Mouse (Mus musculus): ENCODE data around the gene Nop53.
"Not testable (repeated sequence)": the region's sequence is repeated elsewhere in the genome, so short reads cannot be mapped to it uniquely, and the experiment has no call there.

The Nop53 gene

DNA sequence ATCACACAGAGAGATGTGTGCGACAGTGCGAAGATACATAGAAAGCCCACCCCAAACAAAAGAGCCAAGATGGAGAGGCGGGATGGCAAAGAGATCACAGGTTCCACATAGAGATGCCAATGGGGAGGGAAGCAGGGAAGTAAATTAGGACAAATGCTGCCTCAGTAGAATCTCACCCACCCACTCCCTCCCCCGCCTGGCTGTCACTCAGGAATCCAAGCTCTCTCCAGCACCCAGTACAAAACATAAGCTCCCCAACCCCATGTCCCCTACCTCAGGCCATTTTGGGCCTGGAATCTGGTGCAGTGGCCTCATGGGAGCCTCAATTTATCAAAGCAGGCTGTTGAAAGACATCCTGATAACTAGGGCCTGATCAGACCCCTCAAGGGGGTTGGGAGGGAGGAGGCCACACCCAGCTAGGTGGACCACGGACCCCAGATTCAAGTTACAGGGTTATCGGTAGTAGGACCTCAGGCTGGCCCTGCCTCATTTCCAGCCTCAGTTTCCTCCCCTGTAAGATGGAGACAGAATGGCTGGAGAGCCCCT is 25.2 kb downstream of the Nop53 start:
- no peak for DNase-seq (ENCODE audit: low read depth, low spot score)

DNA sequence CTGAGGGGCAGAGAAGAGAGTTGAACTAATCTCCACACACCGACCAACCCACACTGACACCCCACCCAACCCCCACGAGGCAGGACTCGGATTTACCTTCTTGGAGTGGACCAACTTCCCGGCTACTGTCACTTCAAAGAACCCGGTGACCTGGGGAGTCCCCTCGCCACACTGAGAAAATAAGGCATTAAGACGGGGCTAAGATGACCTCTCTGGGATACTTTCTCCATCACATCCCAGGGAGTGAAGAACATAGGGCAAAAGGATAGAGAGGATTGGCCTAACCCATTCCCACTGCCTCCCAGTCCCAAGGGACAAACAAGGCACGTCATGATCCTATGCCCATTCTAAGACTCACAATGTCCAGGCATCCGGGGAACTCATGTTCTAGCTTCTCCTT is 25.9 kb downstream of the Nop53 start:
- no peak for DNase-seq (ENCODE audit: low read depth, low spot score)

DNA sequence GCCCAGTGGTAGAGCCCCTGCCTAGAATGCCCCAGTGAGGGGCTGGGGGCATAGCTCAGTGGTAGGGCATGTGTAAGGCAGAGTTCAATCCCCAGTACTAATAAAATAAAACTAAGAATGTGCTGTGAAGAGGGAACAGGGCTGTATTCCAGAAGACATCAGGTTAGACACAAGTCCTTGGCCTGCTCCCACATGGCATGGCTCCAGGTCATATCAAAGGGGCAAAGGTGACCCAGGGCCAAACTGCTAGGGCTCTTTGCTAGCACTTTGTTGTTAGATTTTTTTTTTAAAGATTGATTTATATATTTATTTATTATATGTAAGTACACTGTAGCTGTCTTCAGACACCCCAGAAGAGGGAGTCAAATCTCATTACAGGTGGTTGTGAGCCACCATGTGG is 27.5 kb downstream of the Nop53 start:
- no peak for DNase-seq (ENCODE audit: low read depth, low spot score)

DNA sequence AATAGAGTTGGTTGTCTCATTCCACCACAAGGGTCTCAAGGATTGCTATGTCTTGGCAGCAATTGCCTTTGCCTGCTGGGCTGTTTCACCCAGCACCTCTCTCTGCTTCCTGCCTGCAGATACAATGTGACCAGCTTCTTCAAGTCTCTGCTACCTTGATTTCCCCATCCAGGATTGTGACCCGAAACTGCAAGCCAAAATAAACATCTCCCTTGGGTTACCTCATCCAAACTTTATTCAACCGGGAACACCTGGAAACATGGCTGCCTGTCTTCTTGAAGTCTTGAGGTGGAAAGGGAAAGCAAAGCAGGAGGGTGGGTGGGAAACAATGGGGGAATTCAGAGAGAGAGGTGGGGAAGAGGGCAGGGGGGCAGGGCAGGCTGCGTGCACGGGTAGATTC is 28.9 kb downstream of the Nop53 start:
- DNase-seq (ENCODE audit: low read depth, low spot score), result no peak

- no peak for DNase-seq (ENCODE audit: low read depth, low spot score)
Measured at GRCm38 (mm10) chr7:15916134-15916723, 29.6 kb downstream of the Nop53 start.

DNA sequence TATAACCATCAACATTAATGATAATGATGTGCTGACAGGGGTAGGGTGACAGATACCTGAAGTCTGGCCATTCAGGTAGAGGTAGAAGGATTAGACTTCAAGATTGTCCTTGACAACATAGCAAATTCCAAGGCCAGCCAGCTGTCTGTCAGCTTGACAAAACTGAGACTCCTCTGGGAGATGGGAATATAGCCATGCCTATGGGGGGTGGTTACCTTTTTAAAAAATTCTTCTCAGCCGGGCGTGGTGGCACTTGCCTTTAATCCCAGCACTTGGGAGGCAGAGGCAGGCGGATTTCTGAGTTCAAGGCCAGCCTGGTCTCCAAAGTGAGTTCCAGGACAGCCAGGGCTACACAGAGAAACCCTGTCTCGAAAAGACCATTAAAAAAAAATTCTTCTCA is 30.2 kb downstream of the Nop53 start:
- DNase-seq (ENCODE audit: low read depth, low spot score), result not testable (repeated sequence)

- DNase-seq (ENCODE audit: low read depth, low spot score), result no peak
Measured at GRCm38 (mm10) chr7:15914751-15915150, 31.1 kb downstream of the Nop53 start.

DNA sequence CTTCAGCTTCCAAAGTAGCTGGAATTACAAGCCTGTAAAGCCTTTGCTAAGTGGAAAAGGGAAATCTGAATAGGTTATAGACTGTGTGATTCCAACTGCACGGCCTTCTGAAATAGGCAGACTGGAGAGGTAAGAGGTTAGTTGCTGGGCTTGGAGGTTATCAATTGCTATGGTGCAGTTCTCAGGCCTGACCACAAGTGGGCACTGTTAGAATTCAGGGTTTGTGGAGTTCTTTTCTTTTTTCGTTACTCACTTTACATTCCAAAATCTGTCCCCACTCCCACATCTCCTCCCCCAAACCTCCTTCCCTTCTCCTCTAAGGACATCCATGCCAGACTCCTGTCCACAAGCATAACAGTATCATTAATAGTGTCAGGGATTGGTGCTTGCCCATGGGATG is 31.6 kb downstream of the Nop53 start:
- DNase-seq (ENCODE audit: low read depth, low spot score), result peak; percentile 75

DNA sequence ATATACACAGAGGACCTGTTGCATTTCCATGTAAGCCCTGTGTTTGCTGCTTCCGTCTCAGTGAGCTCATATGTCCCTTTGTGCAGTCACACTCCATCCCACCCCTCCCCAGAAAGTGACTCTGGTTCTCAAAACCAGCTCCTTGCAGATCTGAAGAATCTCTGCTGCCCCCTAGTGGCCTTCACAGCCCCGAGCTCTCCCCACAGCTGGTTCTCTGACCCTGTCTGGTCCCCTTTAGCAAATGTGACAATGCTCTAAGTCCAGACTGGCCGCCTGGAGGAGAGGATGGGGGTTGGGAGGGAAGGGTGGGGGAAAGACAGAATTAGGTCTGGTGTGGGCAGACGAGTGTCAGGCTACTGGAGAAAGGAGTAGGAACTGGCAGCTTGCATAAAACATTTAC is 33.7 kb downstream of the Nop53 start:
- peak; percentile 93 for DNase-seq (ENCODE audit: low read depth, low spot score)

- no peak for DNase-seq (ENCODE audit: low read depth, low spot score)
Measured at GRCm38 (mm10) chr7:15910521-15910920, 35.4 kb downstream of the Nop53 start.

DNA sequence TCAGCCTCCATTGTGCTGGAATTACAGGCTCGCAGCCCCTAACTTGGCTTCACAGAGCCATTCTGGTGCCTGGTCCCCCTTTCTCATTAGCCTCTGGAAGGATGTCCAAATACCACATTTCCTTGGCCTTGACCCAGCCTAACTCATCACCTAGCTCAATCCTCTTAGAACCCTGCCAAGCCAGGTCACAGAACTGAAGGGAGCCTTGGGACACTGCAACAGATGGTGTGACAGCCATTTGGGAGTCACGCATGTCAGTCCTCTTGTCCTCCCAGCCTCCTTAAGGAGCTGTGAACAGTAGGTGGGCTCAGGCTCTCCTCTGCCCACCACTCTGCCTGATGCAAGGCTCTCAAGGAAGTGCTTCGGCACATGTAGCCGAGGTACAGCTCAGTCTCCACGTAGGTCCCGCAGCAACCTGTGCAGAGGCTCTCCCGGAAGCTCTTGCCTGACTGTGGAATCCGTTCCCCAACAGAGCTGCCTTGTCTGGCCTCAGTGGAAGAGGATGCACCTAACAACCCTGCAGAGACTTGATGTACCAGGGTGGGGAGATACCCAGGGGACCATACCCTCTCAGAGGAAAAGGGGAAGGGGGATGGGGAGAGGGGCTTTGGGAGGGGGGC is 37.8 kb downstream of the Nop53 start:
- DNase-seq (ENCODE audit: low read depth, low spot score), result no peak

- DNase-seq (ENCODE audit: low read depth, low spot score), result no peak
Measured at GRCm38 (mm10) chr7:15906602-15907001, 39.3 kb downstream of the Nop53 start.

GRCm38 (mm10) chr7:15905861-15906260 is 40.0 kb downstream of the Nop53 start:
- DNase-seq (ENCODE audit: low read depth, low spot score), result no peak

DNA sequence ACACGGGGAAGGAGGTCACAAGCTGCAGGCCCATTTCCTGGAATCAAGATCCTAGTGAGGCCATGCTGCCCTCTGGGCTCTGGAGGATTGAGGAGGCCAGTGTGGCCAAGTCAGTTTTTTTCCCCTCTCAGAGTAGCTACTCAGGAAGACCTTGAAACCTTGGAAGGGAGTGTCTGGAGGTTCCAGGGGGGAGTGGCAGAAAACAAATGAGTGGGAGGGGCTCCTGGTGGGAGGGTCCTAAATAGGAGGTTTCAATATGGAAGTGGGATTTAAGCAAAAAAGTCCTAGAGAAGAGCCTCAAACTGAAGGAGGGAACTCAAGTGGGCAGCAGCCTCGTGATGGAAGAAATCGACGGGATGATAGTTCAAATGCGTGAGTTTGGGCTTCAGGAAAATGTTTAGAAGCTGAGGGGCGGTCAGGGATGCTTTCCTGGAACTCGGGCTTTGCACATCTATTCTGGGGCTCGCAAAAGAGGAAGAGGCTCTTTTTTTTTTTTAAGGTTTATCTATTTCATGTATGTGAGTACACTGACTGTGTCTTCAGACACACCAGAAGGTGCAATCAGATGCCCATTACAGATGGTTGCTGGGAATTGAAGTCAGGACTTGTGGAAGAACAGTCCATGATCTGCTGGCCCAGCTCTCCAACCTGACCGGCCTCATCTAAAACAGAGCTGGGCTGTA is 44.4 kb downstream of the Nop53 start:
- peak; percentile 72 for DNase-seq (ENCODE audit: low read depth, low spot score)

DNA sequence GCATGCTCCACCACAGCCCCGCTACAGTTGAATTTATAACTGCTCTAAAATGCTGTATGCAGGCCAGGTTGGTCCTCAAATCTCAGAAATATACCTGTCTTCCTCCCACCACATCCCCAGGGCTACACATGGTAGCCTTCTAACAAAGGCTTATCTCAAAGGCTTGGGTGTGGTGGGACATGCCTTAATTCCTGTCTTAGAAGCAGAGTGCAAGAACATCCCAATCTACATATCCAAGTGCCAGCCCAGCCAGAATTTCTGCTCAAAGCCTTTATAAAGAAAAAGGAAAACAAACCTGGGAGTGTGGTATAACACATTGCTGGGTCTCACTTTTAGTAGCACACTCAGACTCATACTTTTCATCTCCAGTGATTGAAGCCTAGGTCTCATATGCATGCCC is 51.6 kb downstream of the Nop53 start:
- peak; percentile 69 for DNase-seq (ENCODE audit: low read depth, low spot score)
